Mouse (Mus musculus): ENCODE data around the gene Pidd1.
A peak's percentile ranks its signal among the peaks of the same experiment; 100 is the strongest.

Gene Pidd1

GRCm38 (mm10) chr7:141443828-141444237 is at the start of gene Pidd1:
Pidd1 (minus strand) TSS chr7:141444025.
- DNase-seq, result peak; percentile 27 to 38

- DNase-seq, result peak; percentile 70 to 76
Measured at GRCm38 (mm10) chr7:141492738-141493137, 48.9 kb upstream of the Pidd1 start.

GRCm38 (mm10) chr7:141491151-141491550 is 47.3 kb upstream of the Pidd1 start:
- no peak for DNase-seq

- no peak for DNase-seq
Measured at GRCm38 (mm10) chr7:141487141-141487540, 43.3 kb upstream of the Pidd1 start.

GRCm38 (mm10) chr7:141486239-141486638 is 42.4 kb upstream of the Pidd1 start:
- no peak for DNase-seq

- DNase-seq, result peak; percentile 95
Measured at GRCm38 (mm10) chr7:141485606-141486005, 41.8 kb upstream of the Pidd1 start.

GRCm38 (mm10) chr7:141485186-141485585 is 41.4 kb upstream of the Pidd1 start:
- no peak for DNase-seq

GRCm38 (mm10) chr7:141484186-141485120 is 40.6 kb upstream of the Pidd1 start:
- peak; percentile 59 to 64 for DNase-seq

GRCm38 (mm10) chr7:141483114-141483653 is 39.4 kb upstream of the Pidd1 start:
- DNase-seq, result no peak

- DNase-seq, result peak; percentile 55 to 65
Measured at GRCm38 (mm10) chr7:141482531-141483024, 38.8 kb upstream of the Pidd1 start.

- peak; percentile 68 to 79 for DNase-seq
Measured at GRCm38 (mm10) chr7:141481498-141482401, 37.9 kb upstream of the Pidd1 start.

- DNase-seq, result peak; percentile 87
Measured at GRCm38 (mm10) chr7:141480842-141481497, 37.1 kb upstream of the Pidd1 start.

- DNase-seq, result no peak
Measured at GRCm38 (mm10) chr7:141478270-141478748, 34.5 kb upstream of the Pidd1 start.

GRCm38 (mm10) chr7:141477578-141478269 is 33.9 kb upstream of the Pidd1 start:
- DNase-seq, result no peak

- no peak for DNase-seq
Measured at GRCm38 (mm10) chr7:141476981-141477370, 33.2 kb upstream of the Pidd1 start.

GRCm38 (mm10) chr7:141476226-141476980 is 32.6 kb upstream of the Pidd1 start:
- DNase-seq, result peak in 1 of 2 experiments; percentile 52

GRCm38 (mm10) chr7:141475805-141476158 is 32.0 kb upstream of the Pidd1 start:
- no peak for DNase-seq

GRCm38 (mm10) chr7:141475011-141475804 is 31.4 kb upstream of the Pidd1 start, which contains the start of the genes Polr2l and Tspan4:
Polr2l (minus strand) TSS chr7:141475132.
Tspan4 (plus strand) TSS chr7:141475240.
- DNase-seq, result peak; percentile 80 to 90

- no peak for DNase-seq
Measured at GRCm38 (mm10) chr7:141474160-141474559, 30.3 kb upstream of the Pidd1 start.

- DNase-seq, result no peak
Measured at GRCm38 (mm10) chr7:141472763-141473162, 28.9 kb upstream of the Pidd1 start.
